Mouse (Mus musculus) heart, embryonic 12.5 days (tissue): ENCODE data around the gene Asb10. TPM values are rescaled to one million over a fixed set of nuclear protein-coding genes. Genes with fewer than 3 reads are reported as not detected.

Experiments
- ATAC-seq: fragments of 200-750 bp; cut with Nextera tagmentation; 2 replicates; pipeline ENCODE4 v1.8.0; 2017; ENCODE audit warnings: moderate TSS enrichment, moderate library complexity; ENCODE audit not compliant: insufficient number of reproducible peaks, low FRiP score
- H3K27ac ChIP-seq: fragments of 300-500 bp; sonication (generic); 2 replicates; pipeline ENCODE4 v1.5.1; 2016; ENCODE audit warnings: mild to moderate bottlenecking, moderate library complexity; ENCODE audit not compliant: poor library complexity, severe bottlenecking
- H3K27me3 ChIP-seq: fragments of 300-500 bp; sonication (generic); replicated peaks from 2 replicates; pipeline ENCODE4 v1.6.1; 2016; ENCODE audit warnings: mild to moderate bottlenecking, moderate library complexity
- H3K36me3 ChIP-seq: fragments of 300-500 bp; sonication (generic); 2 replicates; pipeline ENCODE4 v1.6.1; 2016; ENCODE audit warnings: mild to moderate bottlenecking, moderate library complexity
- H3K4me1 ChIP-seq: fragments of 300-500 bp; sonication (generic); replicated peaks from 2 replicates; pipeline ENCODE4 v1.6.1; 2016; ENCODE audit warnings: mild to moderate bottlenecking
- H3K4me2 ChIP-seq: fragments of 300-500 bp; sonication (generic); 2 replicates; pipeline ENCODE4 v1.6.1; 2016; ENCODE audit warnings: mild to moderate bottlenecking, moderate library complexity
- H3K4me3 ChIP-seq: fragments of 300-500 bp; sonication (generic); 2 replicates; pipeline ENCODE4 v1.5.1; 2016; ENCODE audit warnings: mild to moderate bottlenecking
- H3K9ac ChIP-seq: fragments of 300-500 bp; sonication (generic); 2 replicates; pipeline ENCODE4 v1.6.1; 2016; ENCODE audit warnings: mild to moderate bottlenecking, moderate library complexity
- H3K9me3 ChIP-seq: fragments of 300-500 bp; sonication (generic); replicated peaks from 2 replicates; pipeline ENCODE4 v1.6.1; 2016; ENCODE audit warnings: mild to moderate bottlenecking, moderate library complexity
- WGBS: fragments of 180-500 bp; shearing (Covaris S2); methylation state at CpG from one replicate; pipeline ENCODE4 v1.1.7; 2016; 5-methylcytosine and 5-hydroxymethylcytosine counted together
- polyA plus RNA-seq: library from polyadenylated mRNA; unstranded; fragments of >200 nt; fragmentation: Nextera tagmentation; extraction: Ambion mirVana; gene quantifications from 2 replicates; pipeline ENCODE4 v1.2.1, GENCODE M21; 2016

Gene Asb10
- polyA plus RNA-seq, 1 experiment from 2014 or later: 4.7 TPM

DNA sequence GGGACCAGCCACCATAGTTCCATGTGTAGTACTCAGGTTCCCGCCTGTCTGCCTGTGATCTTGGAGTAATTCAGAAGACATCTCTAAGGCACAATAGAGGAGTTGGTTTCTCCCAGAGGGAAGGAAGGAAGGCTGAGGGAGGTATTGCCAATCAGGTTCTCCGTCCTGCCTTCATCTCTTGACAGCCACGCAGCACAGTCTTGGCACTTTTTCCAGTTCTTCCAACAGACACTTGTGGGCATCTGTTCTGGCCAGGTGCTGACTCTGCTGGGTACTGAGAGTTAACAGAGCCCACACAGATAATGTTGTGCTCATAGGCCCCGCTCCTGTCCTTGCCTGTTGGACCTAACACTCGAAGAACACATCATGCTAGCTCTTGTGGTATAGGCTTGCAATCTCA, 54.0 kb downstream of the Asb10 start:
- Histone ChIP-seq H3K4me1 (peaks cover 23% of the 10 kb centered on the region), H3K4me3 (no peak overlapping the region), H3K36me3 (peaks cover 80% of the 10 kb centered on the region), H3K4me2 (no peak overlapping the region), H3K27ac (no peak overlapping the region), H3K9me3 (no peaks in the 10 kb centered on the region), H3K27me3 (0 out of 2 replicates have a peak, but pooled peaks cover 13% of the 10 kb centered on the region), H3K9ac (no peak overlapping the region)
- WGBS: 75% methylated on average over 5 of the region's 5 CpGs
- no peak for ATAC-seq

DNA sequence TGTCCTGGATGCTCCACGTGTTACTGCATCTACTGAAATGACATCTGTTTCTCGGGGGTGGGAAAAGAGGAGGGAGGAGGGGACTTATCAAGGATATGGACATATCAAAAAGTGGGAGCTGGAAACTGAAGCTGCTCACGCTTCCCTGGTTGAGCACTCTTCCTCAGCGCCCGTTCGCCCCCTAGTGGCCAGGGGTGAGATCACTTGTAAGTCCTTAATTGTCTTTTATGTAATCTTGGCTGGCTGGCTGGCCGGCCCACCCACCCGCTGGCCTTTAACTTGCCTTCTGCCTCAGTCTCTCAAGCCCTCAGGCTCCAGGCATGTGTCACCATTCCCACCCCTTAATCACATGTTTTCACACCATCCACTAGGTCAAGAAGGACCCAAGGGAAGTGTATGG, 54.7 kb downstream of the Asb10 start:
- Histone ChIP-seq H3K4me1 (peaks cover 23% of the 10 kb centered on the region), H3K4me2 (no peak overlapping the region), H3K9ac (no peak overlapping the region), H3K36me3 (peaks cover 78% of the 10 kb centered on the region), H3K9me3 (no peaks in the 10 kb centered on the region), H3K27me3 (0 out of 2 replicates have a peak, but pooled peaks cover 13% of the 10 kb centered on the region), H3K27ac (no peak overlapping the region), H3K4me3 (no peak overlapping the region)
- no peak for ATAC-seq
- 4% methylated on average over 8 of the region's 8 CpGs for WGBS

DNA sequence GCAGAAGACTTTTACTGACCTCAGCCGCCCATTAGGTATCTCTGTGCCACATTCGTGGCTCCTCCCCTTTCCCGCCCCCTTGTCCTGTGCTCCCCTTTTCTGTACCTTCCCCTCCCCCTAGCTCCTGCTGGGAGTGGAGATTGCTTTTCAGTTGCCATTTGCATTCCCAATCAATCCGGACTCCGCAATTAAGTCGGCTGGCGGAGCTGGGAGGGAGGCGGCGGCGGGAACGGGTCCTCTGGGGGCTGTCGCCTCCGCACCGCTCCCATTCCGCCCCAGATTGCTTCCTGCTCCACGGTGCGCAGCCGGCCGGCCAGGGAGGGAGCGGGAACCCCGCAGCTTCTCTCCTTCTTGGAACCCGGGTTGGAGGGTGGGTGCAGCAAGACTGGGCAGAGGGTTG, 55.8 kb downstream of the Asb10 start:
- H3K9me3 ChIP-seq: no peaks in the 10 kb centered on the region
- H3K4me3 ChIP-seq: peak overlapping the region; percentile 15; the same call in 1 of the 2 replicates
- 0 out of 2 replicates have a peak, but pooled peaks cover 13% of the 10 kb centered on the region for H3K27me3 ChIP-seq
- no peak overlapping the region for H3K27ac ChIP-seq
- H3K9ac ChIP-seq: 0 out of 2 replicates have a peak overlapping the region, but pooled peaks have one; percentile 39
- peaks cover 78% of the 10 kb centered on the region for H3K36me3 ChIP-seq
- no peak for ATAC-seq
- H3K4me1 ChIP-seq: peaks cover 23% of the 10 kb centered on the region
- 25% methylated on average over 22 of the region's 22 CpGs for WGBS
- peak overlapping the region; percentile 53 for H3K4me2 ChIP-seq

DNA sequence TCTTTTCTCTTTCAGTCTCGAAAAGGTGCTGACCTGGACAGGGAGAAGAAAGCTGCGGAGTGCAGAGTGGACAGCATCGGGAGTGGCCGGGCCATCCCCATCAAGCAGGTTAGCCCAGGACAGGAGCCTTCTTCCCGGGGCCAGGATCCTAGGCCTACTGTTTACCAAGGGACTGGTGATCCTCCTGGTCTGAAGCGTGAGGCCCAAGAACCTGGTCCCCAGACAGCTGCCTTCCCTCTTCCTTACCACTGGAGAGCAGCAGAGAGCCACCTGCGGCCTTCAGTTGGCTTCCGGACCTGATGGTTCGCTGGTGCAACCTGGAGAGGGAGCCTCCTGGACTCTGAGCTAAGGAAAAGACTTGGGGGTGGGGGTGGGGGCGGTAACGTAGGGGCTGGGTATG, 57.5 kb downstream of the Asb10 start:
- whole genome bisulfite sequencing: 34% methylated on average over 11 of the region's 11 CpGs
- no peak overlapping the region for H3K9ac ChIP-seq

More for the DNA sequence above, 57.5 kb downstream of the Asb10 start:
- Histone ChIP-seq H3K27me3 (0 out of 2 replicates have a peak, but pooled peaks cover 13% of the 10 kb centered on the region), H3K27ac (no peak overlapping the region), H3K4me1 (peaks cover 23% of the 10 kb centered on the region), H3K4me2 (no peak overlapping the region), H3K4me3 (no peak overlapping the region), H3K9me3 (no peaks in the 10 kb centered on the region), H3K36me3 (peaks cover 78% of the 10 kb centered on the region)
- 0 out of 2 replicates have a peak, but pooled peaks have one; percentile 7 for ATAC-seq

Other genes starting within 250 kb of the Asb10 start
- 38.2 and 40.5 TPM in 2 replicates for gene Kcnh2, start 189.4 kb downstream of the Asb10 start, polyA plus RNA-seq
- gene Nos3, start 176.2 kb downstream of the Asb10 start, polyA plus RNA-seq: 45.9 and 46.9 TPM in 2 replicates
- gene Atg9b, start 148.8 kb downstream of the Asb10 start, polyA plus RNA-seq: 1.4 and 2.6 TPM in 2 replicates
- gene Abcb8, start 147.3 kb downstream of the Asb10 start, polyA plus RNA-seq: 52.7 and 57.4 TPM in 2 replicates
- 0.09 and 0.19 TPM in 2 replicates for gene Asic3, start 127.6 kb downstream of the Asb10 start, polyA plus RNA-seq
- 32.0 and 35.9 TPM in 2 replicates for gene Cdk5, start 117.4 kb downstream of the Asb10 start, polyA plus RNA-seq
- gene Slc4a2, start 117.1 kb downstream of the Asb10 start, polyA plus RNA-seq: 31.1 and 39.4 TPM in 2 replicates
- gene Fastk, start 95.7 kb downstream of the Asb10 start, polyA plus RNA-seq: 172 and 175 TPM in 2 replicates
- 18.9 and 19.7 TPM in 2 replicates for gene Tmub1, start 93.1 kb downstream of the Asb10 start, polyA plus RNA-seq
- 34.9 and 35.2 TPM in 2 replicates for gene Agap3, start 88.8 kb downstream of the Asb10 start, polyA plus RNA-seq
- not detected in 2 replicates for gene Gbx1, start 13.8 kb downstream of the Asb10 start, polyA plus RNA-seq
- gene 4931409K22Rik, start 15.8 kb upstream of the Asb10 start, polyA plus RNA-seq: not detected in 2 replicates
- 79.0 and 80.6 TPM in 2 replicates for gene Abcf2, start 36.5 kb upstream of the Asb10 start, polyA plus RNA-seq
- 20.1 and 22.8 TPM in 2 replicates for gene Chpf2, start 45.8 kb upstream of the Asb10 start, polyA plus RNA-seq
- 86.4 and 90.3 TPM in 2 replicates for gene Smarcd3, start 83.4 kb upstream of the Asb10 start, polyA plus RNA-seq
- gene Nub1, start 144.6 kb upstream of the Asb10 start, polyA plus RNA-seq: 29.5 and 31.9 TPM in 2 replicates
- 7.9 and 9.3 TPM in 2 replicates for gene Wdr86, start 189.7 kb upstream of the Asb10 start, polyA plus RNA-seq
- 0.51 and 2.7 TPM in 2 replicates for gene Crygn, start 217.0 kb upstream of the Asb10 start, polyA plus RNA-seq